Mouse (Mus musculus): ENCODE data around the gene Cenpm.

GRCm38 (mm10) chr15:82225769-82226168 lies 18.8 kb downstream of the Cenpm start:
- TF ChIP-seq CTCF (IDR thresholded peaks at IDR 0.05; ENCODE audit: insufficient read depth, low read depth, low read length) (no peak), POLR2A (IDR thresholded peaks at IDR 0.05; ENCODE audit: insufficient read depth, low read depth, low read length) (no peak)

Measured in olfactory bulb, adult 2 months (tissue).